Mouse (Mus musculus) bone marrow macrophage, adult 2 months (primary cell): ENCODE results near the gene Baz2a. TPM values are rescaled to one million over a fixed set of nuclear protein-coding genes. Genes with fewer than 3 reads are reported as not detected.
"Not testable (repeated sequence)": the region's sequence is repeated elsewhere in the genome, so short reads cannot be mapped to it uniquely, and the experiment has no call there.

ENCODE experiments used
- H3K27ac ChIP-seq: 2 replicates; pipeline ENCODE4 v1.5.1; 2012; ENCODE audit warnings: low read depth, low read length; ENCODE audit not compliant: insufficient read depth
- H3K4me1 ChIP-seq: 2 replicates; pipeline ENCODE4 v1.6.1; 2012; ENCODE audit warnings: low read length; ENCODE audit not compliant: control insufficient read depth, insufficient read depth
- H3K4me3 ChIP-seq: 2 replicates; pipeline ENCODE4 v1.5.1; 2012; ENCODE audit warnings: mild to moderate bottlenecking, low read length, moderate library complexity; ENCODE audit not compliant: insufficient read depth
- CTCF ChIP-seq: IDR thresholded peaks from 2 replicates; pipeline ENCODE4 v1.5.1; 2012; ENCODE audit warnings: low read depth, mild to moderate bottlenecking, low read length, moderate library complexity
- POLR2A ChIP-seq: IDR thresholded peaks from 2 replicates; pipeline ENCODE4 v1.6.1; 2012; ENCODE audit warnings: mild to moderate bottlenecking, low read depth, low read length, borderline replicate concordance
- polyA plus RNA-seq: library from polyadenylated mRNA; stranded (reverse); fragments of >200 nt; gene quantifications from 2 replicates; pipeline ENCODE4 v1.2.4, GENCODE M21; 2012; ENCODE audit not compliant: missing spikeins, insufficient read depth, insufficient read length

Gene Baz2a
- polyA plus RNA-seq, 1 experiment = 52.9 TPM

GRCm38 (mm10) chr10:128058184-128058583 lies 33.2 kb upstream of the Baz2a start:
- no peak for TF ChIP-seq POLR2A
- TF ChIP-seq CTCF = no peak
- Histone ChIP-seq H3K4me3 (peak overlapping the region; percentile 84), H3K4me1 (peaks cover 27% of the 10 kb centered on the region), H3K27ac (peak overlapping the region; percentile 79)

GRCm38 (mm10) chr10:128058601-128059151 lies 32.7 kb upstream of the Baz2a start, which contains the start of gene Ptges3:
Gene Ptges3, plus strand, starts transcription at chr10:128058954.
- Histone ChIP-seq H3K4me3 (peak within 1 kb of the TSS; percentile 84), H3K4me1 (peaks cover 30% of the 10 kb centered on the region), H3K27ac (peak within 1 kb of the TSS; percentile 85)
- no peak for TF ChIP-seq POLR2A
- no peak for TF ChIP-seq CTCF

GRCm38 (mm10) chr10:128059207-128059981 lies 32.0 kb upstream of the Baz2a start:
- peak overlapping the region; percentile 84 for H3K4me3 ChIP-seq
- H3K27ac ChIP-seq = peak overlapping the region; percentile 85
- TF ChIP-seq CTCF (no peak), POLR2A (no peak)
- H3K4me1 ChIP-seq = peaks cover 34% of the 10 kb centered on the region

DNA sequence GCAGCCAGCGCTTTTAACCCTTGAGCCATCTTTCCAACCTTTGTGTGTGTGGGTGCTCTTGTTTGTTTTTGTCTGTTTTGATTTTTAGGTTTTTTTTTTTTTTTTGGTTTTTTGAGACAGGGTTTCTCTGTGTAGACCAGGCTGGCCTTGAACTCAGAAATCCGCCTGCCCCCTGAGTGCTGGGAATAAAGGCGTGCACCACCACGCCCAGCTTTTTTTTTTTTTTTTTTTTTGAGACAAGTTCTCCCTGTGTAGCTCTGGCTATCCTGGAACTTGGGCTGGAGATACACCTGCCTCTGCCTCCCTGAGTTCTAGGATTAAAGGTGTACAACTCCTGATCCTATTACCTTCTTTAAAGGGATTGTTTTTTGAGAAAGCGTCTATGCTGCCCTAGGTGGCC lies 30.3 kb upstream of the Baz2a start:
- Histone ChIP-seq H3K27ac (no peak overlapping the region), H3K4me1 (peaks cover 40% of the 10 kb centered on the region), H3K4me3 (peak overlapping the region; percentile 84)
- TF ChIP-seq POLR2A (no peak), CTCF (no peak)

DNA sequence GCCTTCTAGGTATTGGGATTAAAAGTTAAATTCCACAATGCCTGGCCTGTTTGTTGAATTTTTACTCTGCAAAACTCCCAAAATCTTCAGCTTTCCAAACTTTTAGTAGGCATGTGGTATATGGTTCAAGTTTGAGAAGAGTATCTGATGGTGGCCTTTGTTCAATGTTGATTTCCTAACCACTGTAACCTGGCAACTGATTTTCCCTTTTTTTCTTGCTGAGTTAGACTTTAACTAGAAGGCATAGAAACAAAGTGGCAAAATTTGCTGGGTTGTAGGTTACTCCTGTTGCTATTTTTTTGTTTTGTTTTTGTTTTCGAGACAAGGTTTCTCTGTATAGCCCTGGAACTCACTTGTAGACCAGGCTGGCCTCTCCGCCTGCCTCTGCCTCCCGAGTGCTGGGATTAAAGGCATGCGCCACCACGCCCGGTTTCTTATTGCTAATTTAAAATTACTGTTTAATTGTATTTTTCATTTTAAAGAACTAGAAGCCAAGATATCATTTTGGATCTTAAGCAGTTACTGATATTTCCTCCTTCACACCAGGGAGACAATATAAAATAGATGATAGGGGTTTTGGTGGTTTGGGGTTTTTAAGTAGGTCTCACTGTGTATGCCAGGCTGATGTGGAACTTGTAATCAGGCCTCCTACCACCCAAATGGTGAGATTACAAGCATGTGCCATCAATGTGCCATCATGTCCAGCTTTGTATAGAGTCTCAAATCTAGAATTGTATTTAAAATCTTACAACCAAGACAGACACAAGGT lies 29.0 kb upstream of the Baz2a start:
- Histone ChIP-seq H3K4me3 (no peak overlapping the region), H3K4me1 (peaks cover 35% of the 10 kb centered on the region), H3K27ac (no peak overlapping the region)
- no peak for TF ChIP-seq POLR2A
- TF ChIP-seq CTCF = no peak

GRCm38 (mm10) chr10:128066072-128066471 lies 25.3 kb upstream of the Baz2a start:
- Histone ChIP-seq H3K4me3 (no peak overlapping the region), H3K4me1 (peaks cover 30% of the 10 kb centered on the region), H3K27ac (no peak overlapping the region)
- no peak for TF ChIP-seq CTCF
- TF ChIP-seq POLR2A = no peak

- H3K27ac ChIP-seq = no peak overlapping the region
- peaks cover 8% of the 10 kb centered on the region; the same call in 1 of the 2 replicates for H3K4me1 ChIP-seq
- H3K4me3 ChIP-seq = no peak overlapping the region
- TF ChIP-seq POLR2A (no peak), CTCF (no peak)
Observed at GRCm38 (mm10) chr10:128069201-128069600, 22.2 kb upstream of the Baz2a start.

DNA sequence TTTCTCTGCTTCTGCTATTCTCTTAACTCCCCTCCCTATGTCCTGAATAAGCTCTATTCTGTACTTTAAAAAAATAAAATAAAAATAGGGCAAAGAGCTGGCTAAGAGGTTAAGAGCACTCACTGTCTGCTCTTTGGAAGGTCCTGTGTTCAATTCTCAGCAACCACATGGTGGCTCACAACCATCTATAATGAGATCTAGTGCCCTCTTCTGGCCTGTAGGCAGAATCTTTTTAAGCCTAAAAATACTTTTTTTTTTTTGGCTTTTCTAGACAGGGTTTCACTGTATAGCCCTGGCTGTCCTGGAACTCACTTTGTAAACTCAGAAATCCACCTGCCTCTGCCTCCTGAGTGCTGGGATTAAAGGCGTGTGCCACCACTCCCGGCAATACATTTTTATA lies 20.9 kb upstream of the Baz2a start:
- not testable (repeated sequence) for H3K27ac ChIP-seq, H3K4me1 ChIP-seq, H3K4me3 ChIP-seq

- H3K4me3 ChIP-seq, H3K4me1 ChIP-seq: not testable (repeated sequence)
Observed at GRCm38 (mm10) chr10:128078269-128078668, 13.1 kb upstream of the Baz2a start.

GRCm38 (mm10) chr10:128080496-128080895 lies 10.9 kb upstream of the Baz2a start:
- no peak overlapping the region for H3K27ac ChIP-seq
- no peak for TF ChIP-seq CTCF
- TF ChIP-seq POLR2A = no peak
- H3K4me3 ChIP-seq = no peak overlapping the region
- peaks cover 8% of the 10 kb centered on the region for H3K4me1 ChIP-seq

More at GRCm38 (mm10) chr10:128078269-128078668, 13.1 kb upstream of the Baz2a start:
- not testable (repeated sequence) for H3K27ac ChIP-seq
